In genomic region chr13:21441207-21441572, GRCm38 (mm10) we compare ENCODE assay signal across 8 mouse cellular contexts. TPM values are rescaled to one million over a fixed set of nuclear protein-coding genes. Genes with fewer than 3 reads are reported as not detected.
DNase-seq lines count a peak whose midpoint lies in the region; ATAC-seq and TF ChIP-seq lines count a peak whose summit lies in the region.
"Had no signal": no experiment of that assay in that cellular context is flagged by ENCODE, and none has a peak within 500 bp of the region (broad histone marks: within the 10 kb centered on the region; RNA-seq: fewer than 3 reads in every experiment).

No protein-coding gene starts in this region.

- peaks cover 27% of the 10 kb centered on the region for H3K36me3 ChIP-seq in liver, adult 2 months (ENCODE audit: control insufficient read depth, insufficient read depth, low read length)
- H3K36me3 ChIP-seq in embryonic facial prominence, embryonic 15.5 days = peaks cover 26% of the 10 kb centered on the region
- H3K36me3 ChIP-seq in intestine, embryonic 16.5 days (ENCODE audit: control insufficient read depth, insufficient read depth, low read length) = no peaks in the 10 kb centered on the region
- peaks cover 24% of the 10 kb centered on the region; the same call in 1 of the 2 replicates for H3K36me3 ChIP-seq in neural tube, embryonic 14.5 days (ENCODE audit: control insufficient read depth, insufficient read depth, low read length)

- no peaks in the 10 kb centered on the region for H3K27me3 ChIP-seq in liver, adult 2 months (ENCODE audit: control insufficient read depth, insufficient read depth, low read length)
- H3K27me3 ChIP-seq in embryonic facial prominence, embryonic 15.5 days = no peaks in the 10 kb centered on the region
- H3K27me3 ChIP-seq in intestine, embryonic 16.5 days (replicated peaks; ENCODE audit: control insufficient read depth, insufficient read depth, low read length) = no peaks in the 10 kb centered on the region
- H3K27me3 ChIP-seq in neural tube, embryonic 14.5 days (ENCODE audit: control insufficient read depth, insufficient read depth, low read length) = no peaks in the 10 kb centered on the region

- no peak for TF ChIP-seq POLR2A in liver, adult 2 months (IDR thresholded peaks at IDR 0.05; ENCODE audit: extremely low read depth, insufficient read depth, low read length)

- peak overlapping the region; percentile 67 for H3K4me3 ChIP-seq in liver, adult 2 months (ENCODE audit: insufficient read depth, low read depth, low read length)
- peak overlapping the region; percentile 59 for H3K4me3 ChIP-seq in embryonic facial prominence, embryonic 15.5 days (replicated peaks)
- peak overlapping the region; percentile 58 for H3K4me3 ChIP-seq in intestine, embryonic 16.5 days (ENCODE audit: low read length)
- peak overlapping the region; percentile 54 for H3K4me3 ChIP-seq in neural tube, embryonic 14.5 days (ENCODE audit: low read depth, low read length)

- peak overlapping the region; percentile 74 for H3K9ac ChIP-seq in liver, adult 2 months (ENCODE audit: low read depth, low read length)
- H3K9ac ChIP-seq in embryonic facial prominence, embryonic 15.5 days = peak overlapping the region; percentile 48; the same call in 1 of the 2 replicates
- H3K9ac ChIP-seq in intestine, embryonic 16.5 days (ENCODE audit: low read depth, low read length) = peak overlapping the region; percentile 78
- peak overlapping the region; percentile 66 for H3K9ac ChIP-seq in neural tube, embryonic 14.5 days (replicated peaks; ENCODE audit: low read depth, low read length)

- WGBS in liver, adult 2 months = 28% methylated on average over 10 of the region's 10 CpGs
- 14% methylated on average over 10 of the region's 10 CpGs for WGBS in embryonic facial prominence, embryonic 15.5 days
- WGBS in intestine, embryonic 16.5 days = 17% methylated on average over 10 of the region's 10 CpGs
- WGBS in neural tube, embryonic 14.5 days = 19% methylated on average over 10 of the region's 10 CpGs

- peak overlapping the region; percentile 37 for H3K27ac ChIP-seq in liver, adult 2 months (replicated peaks; ENCODE audit: insufficient read depth, low read depth, low read length)
- peak overlapping the region; percentile 82 for H3K27ac ChIP-seq in embryonic facial prominence, embryonic 15.5 days (replicated peaks)
- H3K27ac ChIP-seq in intestine, embryonic 16.5 days (ENCODE audit: low read length) = peak overlapping the region; percentile 81
- no peak overlapping the region for H3K27ac ChIP-seq in neural tube, embryonic 14.5 days (ENCODE audit: low read depth, low read length)

- DNase-seq in liver, adult 2 months (ENCODE audit: extremely low read depth, low read depth, low spot score) = no peak
- DNase-seq in liver = no peak
- DNase-seq in spleen, postnatal 14 days (ENCODE audit: low spot score in 2 of 2) = no peak
- no peak for DNase-seq in c-Kit-positive CD71-positive TER-119-positive erythroid progenitor cells, embryonic 14.5 days (ENCODE audit: low spot score)

- H3K4me1 ChIP-seq in liver, adult 2 months (ENCODE audit: control insufficient read depth, insufficient read depth, low read length) = peaks cover 5% of the 10 kb centered on the region; the same call in 1 of the 2 replicates
- H3K4me1 ChIP-seq in embryonic facial prominence, embryonic 15.5 days = peaks cover 8% of the 10 kb centered on the region; the same call in 1 of the 2 replicates
- peaks cover 7% of the 10 kb centered on the region for H3K4me1 ChIP-seq in intestine, embryonic 16.5 days (ENCODE audit: control insufficient read depth, insufficient read depth, low read length)
- peaks cover 3% of the 10 kb centered on the region; the same call in 1 of the 2 replicates for H3K4me1 ChIP-seq in neural tube, embryonic 14.5 days (ENCODE audit: control insufficient read depth, insufficient read depth, low read length)

- ATAC-seq in embryonic facial prominence, embryonic 15.5 days (ENCODE audit: insufficient number of reproducible peaks, low FRiP score, low TSS enrichment, low read depth) = no peak
- ATAC-seq in intestine, embryonic 16.5 days = no peak
- ATAC-seq in neural tube, embryonic 14.5 days (ENCODE audit: low read depth) = peak; percentile 33

- H3K4me2 ChIP-seq in embryonic facial prominence, embryonic 15.5 days (replicated peaks) = peak overlapping the region; percentile 81
- H3K4me2 ChIP-seq in intestine, embryonic 16.5 days (ENCODE audit: low read depth, low read length) = peak overlapping the region; percentile 90
- H3K4me2 ChIP-seq in neural tube, embryonic 14.5 days (ENCODE audit: low read depth, low read length) = peak overlapping the region; percentile 90

- no peaks in the 10 kb centered on the region; the same call in 1 of the 2 replicates for H3K79me2 ChIP-seq in liver, adult 2 months (ENCODE audit: control insufficient read depth, insufficient read depth, low read length)

- no peaks in the 10 kb centered on the region for H3K9me3 ChIP-seq in embryonic facial prominence, embryonic 15.5 days (replicated peaks)
- H3K9me3 ChIP-seq in intestine, embryonic 16.5 days (ENCODE audit: control insufficient read depth, low read length) = no peaks in the 10 kb centered on the region
- no peaks in the 10 kb centered on the region for H3K9me3 ChIP-seq in neural tube, embryonic 14.5 days (ENCODE audit: control insufficient read depth, low read length)

- TF ChIP-seq CTCF in liver, adult 2 months (IDR thresholded peaks at IDR 0.05; ENCODE audit: low read depth, low read length) = no peak

RNA-seq across cellular contexts. Expression of gene Pgbd1, which starts 0.3 kb away (rescaled TPM):
- total RNA-seq in liver, adult 2 months (2014; rRNA removed) = 0.60 and 0.83 TPM in 2 replicates
- polyA plus RNA-seq in liver, adult 2 months (2012; rRNA removed) = 0.20 and 0.26 TPM in 2 replicates
- polyA plus RNA-seq in embryonic facial prominence, embryonic 15.5 days (2015; fragmentation: Nextera tagmentation; extraction: Ambion mirVana) = 3.0 and 3.4 TPM in 2 replicates
- polyA plus RNA-seq in intestine, embryonic 16.5 days (2015; fragmentation: Nextera tagmentation; extraction: Ambion mirVana) = 2.4 TPM in 2 replicates
- polyA plus RNA-seq in neural tube, embryonic 14.5 days (2014; fragmentation: Nextera tagmentation; extraction: Ambion mirVana) = 4.1 and 4.6 TPM in 2 replicates

RNA-seq across cellular contexts. Expression of gene Zscan26, which starts 12.3 kb away (rescaled TPM):
- 30.8 and 33.4 TPM in 2 replicates for total RNA-seq in liver, adult 2 months (2014; rRNA removed)
- polyA plus RNA-seq in liver, adult 2 months (2012; rRNA removed) = 7.5 and 12.1 TPM in 2 replicates
- 27.5 and 33.6 TPM in 2 replicates for polyA plus RNA-seq in embryonic facial prominence, embryonic 15.5 days (2015; fragmentation: Nextera tagmentation; extraction: Ambion mirVana)
- 22.3 and 23.6 TPM in 2 replicates for polyA plus RNA-seq in intestine, embryonic 16.5 days (2015; fragmentation: Nextera tagmentation; extraction: Ambion mirVana)
- 23.0 and 25.3 TPM in 2 replicates for polyA plus RNA-seq in neural tube, embryonic 14.5 days (2014; fragmentation: Nextera tagmentation; extraction: Ambion mirVana)

RNA-seq across cellular contexts. Expression of gene Nkapl, which starts 27.1 kb away (rescaled TPM):
- 0.27 and 0.55 TPM in 2 replicates for total RNA-seq in liver, adult 2 months (2014; rRNA removed)
- polyA plus RNA-seq in liver, adult 2 months (2012; rRNA removed) = 0.13 and 0.29 TPM in 2 replicates
- polyA plus RNA-seq in embryonic facial prominence, embryonic 15.5 days (2015; fragmentation: Nextera tagmentation; extraction: Ambion mirVana) = 2.1 and 2.3 TPM in 2 replicates
- 1.8 and 2.0 TPM in 2 replicates for polyA plus RNA-seq in intestine, embryonic 16.5 days (2015; fragmentation: Nextera tagmentation; extraction: Ambion mirVana)
- 3.0 and 3.9 TPM in 2 replicates for polyA plus RNA-seq in neural tube, embryonic 14.5 days (2014; fragmentation: Nextera tagmentation; extraction: Ambion mirVana)

RNA-seq across cellular contexts. Expression of gene Zkscan4, which starts 37.5 kb away (rescaled TPM):
- total RNA-seq in liver, adult 2 months (2014; rRNA removed) = 0.47 and 1.0 TPM in 2 replicates
- polyA plus RNA-seq in liver, adult 2 months (2012; rRNA removed) = 0.09 and 0.29 TPM in 2 replicates
- 3.7 and 4.3 TPM in 2 replicates for polyA plus RNA-seq in embryonic facial prominence, embryonic 15.5 days (2015; fragmentation: Nextera tagmentation; extraction: Ambion mirVana)
- polyA plus RNA-seq in intestine, embryonic 16.5 days (2015; fragmentation: Nextera tagmentation; extraction: Ambion mirVana) = 2.4 and 2.5 TPM in 2 replicates
- polyA plus RNA-seq in neural tube, embryonic 14.5 days (2014; fragmentation: Nextera tagmentation; extraction: Ambion mirVana) = 10.5 and 11.3 TPM in 2 replicates

RNA-seq across cellular contexts. Expression of gene Gm10065, which starts 38.1 kb away (rescaled TPM):
- not detected in 2 replicates for total RNA-seq in liver, adult 2 months (2014; rRNA removed)
- not detected in 2 replicates for polyA plus RNA-seq in liver, adult 2 months (2012; rRNA removed)
- polyA plus RNA-seq in embryonic facial prominence, embryonic 15.5 days (2015; fragmentation: Nextera tagmentation; extraction: Ambion mirVana) = 1.8 TPM in 1 of 2 replicates, not detected in the other
- polyA plus RNA-seq in intestine, embryonic 16.5 days (2015; fragmentation: Nextera tagmentation; extraction: Ambion mirVana) = not detected in 2 replicates
- polyA plus RNA-seq in neural tube, embryonic 14.5 days (2014; fragmentation: Nextera tagmentation; extraction: Ambion mirVana) = not detected in 2 replicates
- total RNA-seq: left cerebral cortex, adult 8-10 months had no signal
